Mouse (Mus musculus): Measurements from ENCODE around the gene Olfr1404.

DNA sequence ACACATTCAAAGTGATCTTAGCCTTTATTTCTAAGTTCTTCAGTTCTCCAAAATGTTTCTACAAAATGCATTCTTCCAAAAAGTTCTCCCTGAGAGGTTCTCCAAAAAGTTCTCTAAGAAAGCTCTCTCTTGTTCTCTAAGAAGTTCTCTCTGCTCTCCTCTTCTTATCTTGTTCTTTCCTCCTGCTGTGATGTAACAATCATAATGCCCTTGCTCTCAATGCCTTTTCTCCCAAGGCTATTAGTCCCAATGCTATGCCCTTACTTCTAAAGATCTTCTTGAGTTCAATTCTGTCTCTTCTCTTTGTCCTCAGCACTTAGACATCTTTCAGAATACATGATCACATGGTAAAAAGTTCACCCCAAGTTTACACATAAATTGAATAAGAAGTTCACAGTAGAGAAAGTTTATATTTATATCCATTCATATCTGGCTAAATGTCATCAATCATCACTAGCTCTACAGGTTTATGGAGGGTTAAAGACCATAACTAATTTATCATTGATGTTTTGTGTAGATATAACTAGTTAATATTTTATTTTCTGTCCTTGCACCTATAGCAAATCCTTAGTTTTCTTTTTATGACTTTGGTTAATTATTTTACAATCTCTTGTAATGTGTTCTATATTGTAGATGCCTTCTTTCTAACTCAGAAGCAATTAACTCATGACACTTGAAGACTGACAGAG, 37.9 kb upstream of the Olfr1404 start:
- TF ChIP-seq CTCF (IDR thresholded peaks at IDR 0.05; ENCODE audit: insufficient read depth, low read depth, low read length) (no peak), POLR2A (IDR thresholded peaks at IDR 0.05; ENCODE audit: insufficient read depth, low read depth, low read length) (no peak)
